Mouse (Mus musculus) right cerebral cortex, postnatal 4 days (tissue): ENCODE measurements at regions not wholly inside any gene's neighbourhood (a gene's known extent, or its start where the extent isn't known, plus 50 kb on each side); places are given as distances from the start of the nearest gene placed in this dataset.

Experiments
- DNase-seq: peaks from one replicate; pipeline ENCODE4 v3.0.0-alpha.2; 2022

DNA sequence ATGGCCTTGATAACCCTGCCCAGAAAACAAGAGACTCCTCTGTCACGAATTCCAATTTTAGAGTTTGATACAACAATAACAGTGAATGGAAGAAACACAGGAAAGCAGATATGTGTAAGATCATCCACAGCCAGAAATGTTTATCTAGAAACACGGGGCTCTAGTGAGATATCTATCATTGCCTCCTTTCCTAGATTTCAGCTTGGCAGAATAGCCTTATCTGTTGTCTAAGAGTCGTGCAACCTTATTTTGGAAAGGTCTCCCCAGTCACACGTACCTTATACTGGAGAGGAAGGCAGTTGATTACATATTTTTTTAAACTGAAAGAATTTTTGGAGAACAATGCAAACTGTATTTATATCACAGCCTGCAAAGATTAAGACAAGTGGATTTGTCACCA is 61.6 kb downstream of the Gm10295 start:
- no peak for DNase-seq

DNA sequence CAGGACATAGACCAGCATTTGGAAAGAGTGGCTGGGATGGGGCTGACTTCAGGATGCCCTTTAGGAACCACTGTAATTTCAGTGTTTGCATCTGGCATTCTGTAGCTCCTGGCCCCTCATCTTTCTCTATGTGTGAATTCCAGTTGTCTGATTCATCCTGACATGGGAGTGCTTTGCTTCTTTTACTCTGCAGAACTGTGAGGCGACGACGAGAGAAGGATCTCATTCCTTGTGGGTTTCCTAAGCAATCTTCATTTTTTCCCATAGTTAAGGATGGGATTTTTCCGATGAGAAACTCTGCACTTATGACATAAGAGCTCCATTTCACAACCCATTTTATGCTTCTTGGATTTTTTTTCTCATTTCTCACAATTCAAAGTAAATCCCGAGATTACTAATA is 62.0 kb downstream of the Gm10295 start:
- DNase-seq: no peak

DNA sequence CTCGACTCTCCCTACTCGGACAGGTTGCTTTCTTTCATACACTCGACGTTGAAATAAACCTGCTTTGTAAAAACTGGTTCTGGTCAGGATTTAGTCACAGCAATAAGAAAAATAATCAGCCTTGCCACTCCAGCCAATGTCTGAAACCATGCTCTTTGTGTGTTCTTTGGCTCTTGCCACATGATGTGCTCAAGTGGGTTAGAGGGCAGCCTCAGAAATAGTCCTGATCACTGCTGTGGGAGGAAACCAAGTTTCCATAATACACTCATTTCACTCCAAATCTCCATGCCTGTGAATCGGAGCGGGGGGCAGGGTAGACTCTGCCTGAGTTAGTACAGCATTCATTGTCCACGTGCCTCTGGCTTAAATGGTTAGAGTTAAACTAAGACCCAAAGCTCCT is 63.8 kb downstream of the Gm10295 start:
- DNase-seq: no peak

DNA sequence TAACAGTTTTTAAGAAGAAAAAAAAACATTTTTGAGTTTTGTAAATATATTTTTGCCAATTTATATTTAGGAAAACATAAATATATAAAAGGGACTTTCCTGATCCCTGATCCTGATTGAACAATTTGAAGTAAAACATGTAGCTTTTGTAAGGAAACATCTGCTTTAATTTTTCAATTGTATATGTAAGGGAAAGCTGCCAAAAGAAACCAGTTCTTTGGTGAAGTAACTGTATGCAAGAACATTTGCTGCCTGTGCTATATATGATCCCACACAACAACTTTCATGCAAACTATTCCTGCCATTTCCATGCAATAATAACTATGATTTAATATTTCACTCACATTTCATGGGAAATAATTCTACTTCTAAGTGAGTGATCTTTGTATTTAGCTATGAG is 67.0 kb downstream of the Gm10295 start:
- DNase-seq: no peak

DNA sequence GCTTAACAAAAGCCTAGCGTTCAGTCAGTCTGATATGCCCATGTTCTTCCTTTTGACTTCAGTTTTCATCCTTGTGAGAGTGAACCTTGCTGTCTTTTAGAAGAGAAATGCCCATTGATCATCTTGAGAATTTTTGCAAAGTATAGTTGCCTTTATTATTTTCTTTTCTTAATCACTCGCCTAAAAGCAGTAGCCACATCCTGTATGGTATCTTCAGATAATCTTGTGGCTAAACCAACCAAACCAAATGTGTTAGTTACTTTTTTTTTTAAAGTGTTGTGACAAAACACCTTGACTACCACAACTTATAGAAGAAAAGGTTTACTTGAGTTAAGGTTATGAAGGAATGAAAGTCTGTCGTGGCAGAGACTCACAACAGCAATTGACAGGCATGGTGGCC is 67.9 kb downstream of the Gm10295 start:
- DNase-seq: no peak

DNA sequence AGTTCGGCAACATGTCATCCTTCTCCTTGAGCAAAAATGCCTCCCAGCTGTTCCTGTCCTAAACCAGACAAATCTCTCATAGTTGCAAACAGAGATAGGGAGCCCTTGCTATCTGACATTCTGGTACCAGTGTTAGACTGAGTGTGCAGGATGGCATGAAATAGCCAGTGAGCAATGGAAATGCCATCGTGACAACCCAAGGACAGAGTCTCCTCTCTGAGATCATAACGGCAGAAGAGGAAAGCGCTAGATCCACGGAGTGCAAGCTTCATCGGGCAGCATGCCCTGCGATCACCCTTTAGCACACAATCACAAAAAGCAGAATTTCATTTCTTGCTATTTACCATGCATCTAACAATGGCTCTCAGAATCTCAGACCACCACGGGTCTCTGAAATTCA is 85.2 kb downstream of the Gm10295 start:
- no peak for DNase-seq

DNA sequence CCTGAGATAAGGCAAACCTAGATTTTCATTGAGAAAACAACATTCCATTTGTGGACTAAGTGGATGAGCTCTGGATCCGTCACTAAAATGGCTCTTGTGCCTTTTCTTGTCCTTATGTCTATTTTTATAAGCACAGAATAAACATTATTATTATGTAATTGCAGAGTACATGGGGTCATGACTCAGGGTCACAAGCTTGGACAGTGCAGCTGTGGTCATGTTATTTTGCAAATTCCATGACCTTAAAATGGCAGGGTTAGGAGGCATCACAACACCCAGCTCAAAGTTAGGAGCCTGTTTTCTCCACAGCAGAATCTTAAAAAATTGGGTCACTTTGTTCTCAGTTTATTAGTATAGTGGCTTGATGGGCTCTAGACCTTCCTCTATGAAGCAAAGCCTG is 87.2 kb downstream of the Gm10295 start:
- no peak for DNase-seq

DNA sequence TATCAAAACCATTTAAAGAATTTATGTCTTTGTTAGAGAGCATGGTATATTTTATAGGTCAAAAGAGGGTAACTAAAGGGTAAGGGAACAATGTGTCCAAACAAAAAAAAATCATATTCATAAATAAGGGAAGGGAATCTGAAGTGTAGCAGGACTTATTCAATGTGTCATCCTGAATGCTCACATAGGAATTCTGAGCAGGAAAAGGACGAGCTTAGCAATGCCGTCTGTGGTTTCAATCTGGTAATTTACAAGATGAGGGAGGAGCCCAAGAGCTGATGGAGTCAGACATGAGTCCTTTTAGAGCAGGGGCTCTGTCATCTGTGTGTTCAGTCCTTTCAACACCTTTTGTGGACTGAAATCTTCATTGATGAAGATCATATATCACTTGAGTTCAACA is 101.6 kb downstream of the Gm10295 start:
- no peak for DNase-seq

DNA sequence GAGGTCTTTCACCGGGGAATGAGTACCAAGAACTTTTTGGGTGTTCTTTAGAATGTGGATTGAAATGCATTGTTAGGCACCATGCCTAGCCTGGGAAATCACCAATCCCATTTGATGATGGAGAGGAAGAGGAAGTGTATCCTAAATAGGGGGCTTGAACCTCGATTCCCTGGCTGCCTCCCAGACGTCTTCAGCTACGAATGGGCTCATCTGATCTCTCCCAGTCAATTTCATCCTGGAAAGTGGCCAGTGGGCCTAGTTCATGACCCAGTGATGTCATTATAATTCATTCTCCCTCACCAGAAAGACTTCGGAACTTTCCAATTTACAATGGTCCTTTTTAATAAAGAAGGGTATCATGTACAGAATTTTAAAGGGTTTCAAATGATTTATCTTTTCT is 102.1 kb downstream of the Gm10295 start:
- DNase-seq: no peak

DNA sequence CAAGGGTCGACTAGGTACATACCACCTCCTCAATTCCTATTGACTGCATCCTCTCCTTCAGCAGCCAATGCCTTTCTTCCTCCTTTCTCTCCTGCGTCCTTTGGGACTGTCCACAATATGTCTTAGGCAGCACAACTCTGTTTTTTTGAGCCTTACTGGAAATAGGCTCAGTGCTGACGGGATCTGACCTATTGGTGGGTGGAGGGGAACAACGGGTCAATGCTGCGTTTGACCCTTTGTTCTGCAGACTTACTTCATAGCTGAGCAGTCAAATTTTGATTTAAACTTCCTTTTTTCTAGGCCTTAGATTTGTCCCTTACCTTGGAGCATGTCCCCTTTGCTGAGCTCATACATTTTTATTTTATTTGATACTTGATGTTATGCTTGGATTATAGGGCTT is 103.4 kb downstream of the Gm10295 start:
- DNase-seq: no peak

DNA sequence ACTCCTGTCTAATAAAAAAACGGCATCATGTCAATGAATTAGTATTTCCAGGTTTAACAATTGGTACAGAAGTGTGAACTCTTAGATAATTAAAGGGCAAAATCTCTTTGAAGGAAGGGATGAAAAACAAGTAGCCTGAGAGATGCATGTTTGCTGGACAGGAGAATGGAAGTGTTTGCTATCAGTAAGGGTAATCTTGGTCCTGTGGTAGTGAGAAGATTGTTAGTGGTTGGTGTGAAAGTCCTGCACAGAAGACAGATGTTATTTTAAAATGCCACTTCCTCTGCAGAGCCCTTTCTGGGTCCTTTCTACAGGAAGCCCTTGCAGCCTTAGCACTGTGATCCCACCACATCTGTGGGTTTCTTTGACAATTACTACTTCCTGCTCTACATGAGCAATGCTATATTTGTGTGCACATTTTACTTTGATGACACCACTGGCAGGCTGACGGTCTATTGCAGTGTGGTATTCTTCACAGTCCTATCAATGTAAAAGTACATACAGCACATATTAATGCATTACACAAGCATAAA is 108.8 kb downstream of the Gm10295 start:
- no peak for DNase-seq

DNA sequence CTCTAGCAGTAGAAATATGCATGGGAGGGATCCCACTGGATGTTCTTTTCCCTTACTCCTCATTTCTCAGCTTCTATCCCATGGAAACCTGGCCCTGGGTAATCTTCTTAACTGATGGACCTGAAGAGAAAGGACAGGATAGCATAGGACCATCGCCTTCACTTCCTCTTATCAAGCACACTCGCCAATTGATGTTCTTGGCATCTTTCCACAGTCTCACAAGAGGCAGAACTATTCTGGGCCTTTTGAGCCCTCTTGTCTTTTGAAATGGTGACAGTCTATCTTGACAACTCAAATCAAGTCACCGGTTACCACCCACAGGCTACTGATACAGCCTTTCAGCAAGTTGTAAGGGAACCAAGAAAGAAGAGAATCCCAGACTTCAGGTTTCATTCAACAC is 112.1 kb downstream of the Gm10295 start:
- no peak for DNase-seq

DNA sequence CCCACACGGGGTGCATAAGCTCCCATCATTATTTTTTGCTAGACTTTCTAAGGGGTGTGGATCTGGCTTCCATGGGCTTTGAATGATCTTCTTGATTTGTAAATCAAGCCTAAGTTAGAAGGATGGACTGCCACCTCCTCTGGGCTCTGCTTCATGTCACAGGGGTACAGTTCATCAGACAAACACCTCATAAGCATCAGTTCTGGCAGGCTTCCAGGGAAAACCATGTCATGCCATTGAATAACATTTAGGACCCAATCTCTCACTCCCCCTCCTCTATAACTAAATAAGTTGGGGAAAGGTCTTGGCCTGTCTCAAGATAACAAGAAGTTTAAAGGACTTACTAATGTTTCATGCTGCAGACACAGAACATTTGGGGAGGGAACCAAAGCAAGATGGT is 115.0 kb downstream of the Gm10295 start:
- no peak for DNase-seq

DNA sequence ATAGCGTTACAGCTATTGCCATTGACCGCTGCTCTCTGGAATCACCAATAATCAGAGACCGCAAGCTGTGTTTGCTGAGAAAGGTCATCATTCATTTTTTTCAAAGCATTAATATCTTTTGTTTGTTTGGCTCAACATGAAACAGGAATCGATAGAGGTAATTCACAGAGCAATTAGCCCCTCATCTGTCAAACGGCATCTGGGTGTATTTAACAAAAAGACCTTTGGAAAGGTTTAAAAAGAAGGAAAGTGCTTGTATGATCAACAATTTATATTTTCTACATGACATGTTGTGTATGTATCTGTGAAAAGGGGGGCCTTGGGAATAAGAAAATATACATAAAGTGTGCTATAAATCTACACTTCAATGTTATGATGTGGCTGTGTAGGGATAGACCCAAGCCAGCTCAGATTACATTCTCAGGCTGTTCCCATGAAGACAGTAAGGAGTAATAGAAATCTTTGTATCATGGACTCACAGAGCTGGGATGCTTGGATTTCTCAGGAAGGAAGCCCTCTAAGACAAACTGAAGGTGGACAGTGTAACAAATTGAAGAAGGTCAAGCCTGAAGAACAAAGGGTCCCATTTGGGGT is 117.0 kb downstream of the Gm10295 start:
- DNase-seq: no peak

DNA sequence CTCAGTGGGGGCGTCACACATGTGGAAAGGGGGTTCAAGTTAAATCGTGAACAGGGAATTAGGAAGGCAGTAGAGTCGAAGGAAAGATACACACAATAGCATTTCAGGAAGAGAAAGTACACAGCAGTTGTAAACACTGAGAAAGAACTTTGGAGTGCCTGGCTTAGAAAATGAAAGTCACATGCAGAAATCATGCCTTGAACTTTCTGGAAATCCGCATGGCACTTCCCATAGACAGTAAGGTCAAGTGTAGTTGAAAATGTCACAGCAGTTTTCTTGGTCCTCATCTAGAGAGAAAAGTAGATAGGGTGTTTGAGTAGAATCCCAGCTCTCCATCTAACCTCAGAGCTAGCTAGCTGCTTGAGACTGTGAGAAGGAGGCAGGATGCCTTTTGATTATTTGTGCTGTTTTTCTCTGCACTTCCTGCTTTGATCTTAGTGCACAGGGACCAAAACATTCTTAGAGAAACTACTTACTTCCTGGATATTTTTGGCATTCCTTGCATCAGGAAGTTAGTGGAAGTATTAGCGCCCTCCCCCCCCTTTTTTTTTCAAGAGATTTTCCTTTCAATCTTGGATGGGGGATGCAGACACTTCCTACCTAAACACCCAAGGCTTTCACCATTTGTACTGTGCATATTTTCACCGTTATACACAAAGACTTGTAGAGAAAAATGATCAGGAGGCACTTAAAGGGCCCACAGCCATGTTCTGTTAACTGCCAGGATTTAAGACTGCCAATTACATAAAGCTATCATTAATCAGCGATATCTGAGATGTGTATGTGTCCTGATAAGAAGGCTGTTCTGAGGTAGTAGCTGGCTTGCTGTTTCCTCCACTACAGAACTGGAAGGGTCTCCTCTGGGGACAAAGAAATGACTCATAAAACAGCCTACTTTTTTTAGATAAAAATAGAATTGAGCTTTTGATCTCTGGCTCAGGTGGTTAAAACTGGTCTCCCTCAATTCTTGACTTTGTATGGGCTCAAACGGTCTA is 118.2 kb downstream of the Gm10295 start:
- no peak for DNase-seq

DNA sequence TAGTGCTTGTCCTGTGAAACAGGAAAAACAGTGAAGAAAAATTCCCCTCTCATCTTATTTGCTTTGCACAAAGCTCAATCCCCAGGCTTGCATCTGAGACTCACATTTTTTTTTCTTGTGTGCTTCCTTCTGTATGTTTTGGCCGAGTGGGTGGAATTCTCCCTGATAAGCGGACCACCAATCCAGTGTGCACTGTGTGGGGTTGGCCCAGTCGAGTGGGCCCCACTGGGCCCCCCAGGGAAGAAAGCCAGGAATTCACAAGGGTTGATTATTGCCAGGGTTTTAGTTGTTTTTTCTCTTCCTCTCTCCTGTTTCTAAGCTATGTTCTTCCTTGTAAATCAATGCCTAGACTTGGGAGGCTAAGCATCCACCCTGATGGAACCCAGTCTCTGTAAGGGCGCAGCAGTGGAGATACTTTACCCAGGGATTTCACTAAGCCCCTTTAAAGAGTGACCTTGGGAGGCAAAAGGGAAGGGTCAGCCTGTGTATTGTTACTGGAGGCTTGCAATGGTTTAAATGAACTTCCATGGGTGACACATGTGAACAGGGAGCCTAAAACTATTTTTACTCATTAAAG is 120.3 kb downstream of the Gm10295 start:
- DNase-seq: no peak

DNA sequence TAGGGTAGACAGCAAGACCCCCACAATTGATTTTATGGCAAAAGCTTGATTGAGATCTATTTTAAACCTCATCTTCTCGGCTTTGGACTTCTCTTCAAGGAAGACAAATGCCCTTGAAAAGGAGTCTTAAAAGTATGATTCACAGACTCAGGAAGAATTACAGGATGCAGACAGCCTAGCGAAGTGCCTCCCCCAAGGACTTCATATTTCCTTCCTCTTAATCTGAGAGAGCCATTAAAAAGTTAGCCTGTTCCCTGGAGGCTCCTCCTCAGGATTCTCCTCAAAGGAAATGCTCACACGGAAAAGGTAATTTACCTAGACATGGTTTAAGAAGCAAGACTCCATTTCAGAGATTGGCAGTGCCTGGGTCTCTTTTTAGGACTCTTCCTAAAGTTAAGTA is 122.1 kb downstream of the Gm10295 start:
- no peak for DNase-seq

DNA sequence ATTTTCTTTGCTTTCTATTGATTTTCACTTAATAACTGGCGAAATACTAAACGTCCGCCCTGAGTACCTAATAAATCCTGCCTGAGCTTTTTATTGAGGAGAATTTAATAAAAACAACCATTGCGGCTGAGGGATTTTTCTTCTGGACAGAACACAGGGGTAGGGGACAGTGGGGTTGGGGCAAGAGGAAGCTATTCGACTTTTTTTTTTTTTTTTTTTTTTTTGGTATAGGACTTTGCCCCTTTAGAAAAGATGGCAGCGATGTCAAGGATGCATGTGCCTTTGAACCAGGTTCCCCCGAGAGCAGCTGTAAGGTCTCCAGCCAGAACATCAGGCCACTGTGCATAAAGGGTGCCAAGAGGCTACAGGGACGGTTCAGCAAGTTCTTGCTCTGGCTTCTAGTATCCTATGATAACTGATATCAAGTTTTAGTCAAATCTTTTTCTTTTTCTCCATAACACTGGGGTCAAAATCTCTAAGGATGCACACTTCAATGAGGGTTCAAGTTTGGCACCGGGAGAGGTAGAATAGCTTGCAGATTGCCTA is 126.9 kb downstream of the Gm10295 start:
- no peak for DNase-seq

DNA sequence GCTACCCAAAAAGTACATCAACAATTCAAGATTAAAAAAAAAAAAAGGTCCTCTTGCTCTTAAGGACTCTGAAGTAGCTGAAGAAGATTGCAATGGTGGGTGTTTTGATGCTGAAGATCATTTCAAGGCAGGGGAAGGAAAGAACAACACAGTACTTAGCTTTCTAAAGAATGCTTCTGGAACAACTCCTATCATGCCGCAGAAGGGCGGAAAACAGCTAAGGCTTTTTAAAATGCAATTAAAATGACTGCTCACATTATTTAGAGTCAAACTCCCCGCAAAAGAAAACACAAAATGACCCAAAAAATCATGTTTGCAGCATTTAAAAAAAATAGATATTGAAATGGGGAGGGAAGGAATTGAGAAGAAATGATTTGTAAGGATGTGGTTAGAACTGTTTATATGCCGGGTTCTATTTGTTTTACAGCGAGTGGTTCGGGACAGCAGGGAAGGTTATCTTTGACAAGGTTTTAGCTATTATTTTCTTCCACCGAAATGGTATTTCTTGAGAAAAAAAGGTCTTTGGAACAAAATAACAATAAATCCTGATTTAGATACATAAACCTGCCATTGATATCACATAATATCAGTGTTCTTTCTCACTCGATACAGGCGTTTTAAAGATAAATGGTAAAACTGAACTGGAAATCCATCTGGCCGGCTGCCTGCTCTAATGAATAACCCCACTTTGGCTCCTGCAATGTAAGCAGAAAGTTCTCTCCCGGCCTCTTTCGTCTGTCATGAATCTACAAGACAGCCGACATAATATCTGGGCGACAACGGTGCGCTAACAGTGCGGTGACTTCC is 127.6 kb downstream of the Gm10295 start:
- DNase-seq: no peak

DNA sequence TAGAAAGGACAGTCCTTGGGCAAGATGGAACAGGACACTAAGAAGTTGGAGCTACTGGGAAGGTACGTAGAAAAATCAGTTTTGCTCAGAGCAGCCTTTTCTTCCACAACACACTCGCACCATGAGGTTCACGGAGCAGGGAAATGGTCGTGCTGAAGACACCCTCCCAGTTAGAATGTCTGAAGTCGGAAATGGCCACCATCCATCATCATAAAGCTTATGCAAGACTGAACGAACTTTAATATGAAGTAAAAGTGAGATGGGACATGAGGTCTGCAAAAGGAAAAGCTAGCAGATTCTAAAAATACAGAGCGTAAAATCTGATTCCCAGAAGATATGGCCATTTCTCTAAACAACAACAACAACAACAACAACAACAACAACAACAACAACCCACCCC is 133.9 kb downstream of the Gm10295 start:
- DNase-seq: no peak

DNA sequence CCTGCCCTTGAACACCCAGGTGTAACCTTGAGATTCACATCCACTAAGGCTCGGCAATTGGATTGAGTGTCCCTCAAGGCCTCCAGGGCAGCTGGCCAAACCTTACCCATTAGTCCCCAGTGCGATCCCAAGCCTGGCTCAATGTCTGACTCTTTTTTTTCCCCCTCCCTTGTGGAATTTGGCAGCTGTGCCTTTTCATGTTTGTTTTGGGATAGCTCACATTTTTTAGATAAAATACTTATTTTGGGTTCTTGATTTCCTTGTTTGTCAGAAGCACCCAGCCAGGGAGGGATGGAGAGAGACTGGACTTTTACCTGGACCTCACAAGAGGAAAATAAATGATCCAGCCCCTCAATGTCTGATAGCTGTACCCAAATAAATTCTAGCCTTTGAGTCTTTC is 134.5 kb downstream of the Gm10295 start:
- DNase-seq: no peak

DNA sequence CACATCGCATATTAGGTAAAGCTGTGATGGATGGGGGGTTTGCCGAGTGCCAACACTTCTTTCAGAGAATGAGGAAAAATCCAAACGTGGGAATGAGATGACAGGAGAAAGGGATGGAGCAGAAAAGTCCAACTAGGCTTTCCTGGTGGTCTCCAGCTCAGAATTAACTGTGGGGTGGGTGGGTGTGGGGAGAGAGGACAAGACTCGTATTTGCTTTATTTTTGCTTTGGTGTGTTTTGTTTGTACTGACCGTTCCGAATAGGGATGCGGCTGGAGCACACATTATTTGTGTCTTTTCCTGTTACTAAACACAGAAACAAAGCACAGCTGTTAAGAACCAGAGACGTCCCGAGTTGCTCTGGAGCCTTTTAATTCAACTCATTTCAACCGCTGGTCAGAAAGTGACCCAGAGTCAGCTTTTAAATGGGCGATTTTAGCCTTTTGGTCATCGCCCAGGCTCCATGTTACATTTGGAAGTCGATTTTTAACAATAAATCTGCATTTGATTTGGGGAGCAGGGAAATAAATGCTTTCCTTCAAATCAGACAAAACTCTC is 136.7 kb downstream of the Gm10295 start:
- no peak for DNase-seq
